Mouse (Mus musculus) NIH3T3 (cell line): ENCODE measurements around the gene Impdh2.
"Not testable (repeated sequence)": the region's sequence is repeated elsewhere in the genome, so short reads cannot be mapped to it uniquely, and the experiment has no call there.

Experiments
- DNase-seq: peaks from one replicate; pipeline ENCODE4 v3.0.0-alpha.2; 2012; ENCODE audit warnings: low read depth

Gene Impdh2

GRCm38 (mm10) chr9:108601986-108602385 is 41.9 kb downstream of the Impdh2 start:
- no peak for DNase-seq

- not testable (repeated sequence) for DNase-seq
Measured at GRCm38 (mm10) chr9:108607929-108608328, 47.8 kb downstream of the Impdh2 start.

- no peak for DNase-seq
Measured at GRCm38 (mm10) chr9:108608889-108609288, 48.8 kb downstream of the Impdh2 start.

GRCm38 (mm10) chr9:108611488-108611887 is 51.4 kb downstream of the Impdh2 start:
- DNase-seq, result no peak
